Mouse (Mus musculus) cerebellum, adult 2 months (tissue): Measurements from ENCODE around the gene Spr.

Experiments
- CTCF ChIP-seq: fragments of 200-500 bp; IDR thresholded peaks from 2 replicates; pipeline ENCODE4 v1.5.1; 2011; ENCODE audit warnings: low read depth, mild to moderate bottlenecking, control low read depth, low read length, moderate library complexity, borderline replicate concordance; ENCODE audit not compliant: insufficient read depth
- POLR2A ChIP-seq: fragments of 200-500 bp; IDR thresholded peaks from 2 replicates; pipeline ENCODE4 v1.6.1; 2011; ENCODE audit warnings: low read length, control low read depth, borderline replicate concordance; ENCODE audit not compliant: insufficient read depth

DNA sequence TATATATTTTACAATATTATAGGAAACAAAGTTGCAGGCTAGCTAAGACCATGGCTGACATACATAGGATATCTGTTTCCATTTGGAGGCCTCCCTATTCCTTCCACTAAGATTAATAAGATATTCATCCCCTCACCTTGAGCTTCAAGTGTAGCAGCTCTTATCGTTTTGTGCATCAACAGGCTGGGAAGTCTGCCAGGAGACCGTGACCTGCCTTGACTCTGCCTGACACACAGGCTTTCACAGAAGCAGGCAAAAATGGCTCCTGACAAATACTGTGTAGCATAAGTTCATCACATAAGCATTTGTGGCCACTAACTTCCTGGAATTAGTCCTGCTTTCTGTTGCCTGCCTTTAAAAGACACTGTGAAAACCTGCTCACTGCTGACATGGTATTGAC, 41.1 kb downstream of the Spr start:
- no peak for TF ChIP-seq CTCF
- no peak for TF ChIP-seq POLR2A
